Mouse (Mus musculus): Measurements from ENCODE around the gene Ttn. TPM values are rescaled to one million over a fixed set of nuclear protein-coding genes. Genes with fewer than 3 reads are reported as not detected.
"Not testable (repeated sequence)": the region's sequence is repeated elsewhere in the genome, so short reads cannot be mapped to it uniquely, and the experiment has no call there.

Gene Ttn
- total RNA-seq (2021): 1,000 to 10,000 TPM; 3,850 to 4,932 TPM
- long read RNA-seq, experiment 1, partial matches to known transcripts: 102 of 160 reads
- long read RNA-seq, experiment 1, other reads (novel, unspliced or antisense): 57 of 160 reads
- long read RNA-seq, experiment 2, partial matches to known transcripts: 137 of 216 reads
- long read RNA-seq, experiment 2, other reads (novel, unspliced or antisense): 79 of 216 reads

DNA sequence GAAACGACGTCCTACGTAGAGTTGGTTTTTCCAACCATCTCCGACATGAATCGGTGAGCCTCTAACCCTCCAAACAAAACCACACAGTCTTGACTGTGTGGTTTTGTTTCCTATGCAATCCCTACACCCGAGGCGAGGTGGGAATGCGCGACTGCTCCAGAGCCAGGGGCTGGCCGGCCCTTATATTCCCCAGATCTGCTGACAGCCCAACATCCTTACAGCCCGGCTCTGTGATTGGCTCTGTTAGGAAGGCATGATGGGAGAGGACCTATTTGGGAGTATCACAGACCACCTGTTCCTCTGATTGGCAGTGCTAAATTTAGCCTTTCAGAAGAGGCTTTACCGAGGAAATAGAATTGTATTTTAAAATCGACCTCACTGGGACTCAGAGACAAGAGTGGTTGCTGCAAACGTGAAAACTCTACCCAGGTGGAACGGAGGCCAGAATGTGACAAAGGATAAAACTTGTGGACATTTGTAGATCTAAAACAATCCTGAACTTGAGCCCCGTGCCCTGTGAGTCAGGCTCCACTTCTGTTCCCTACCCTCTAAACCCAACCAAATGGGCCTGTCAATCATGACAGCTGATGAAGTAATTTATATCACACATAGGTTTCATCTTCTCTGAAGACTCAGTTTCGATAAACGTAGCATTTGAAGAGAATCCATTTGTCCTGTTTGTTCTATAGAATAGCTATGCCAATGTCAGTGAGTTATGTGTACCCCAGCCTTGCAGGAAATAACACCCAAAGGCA, at the start of gene Ttn:
Gene Ttn, minus strand, starts transcription at position 157 of the 755 bp plus-strand sequence.
- peak in 1 of 2 experiments; percentile 38 for DNase-seq (ENCODE audit: low spot score in 2 of 2)

DNA sequence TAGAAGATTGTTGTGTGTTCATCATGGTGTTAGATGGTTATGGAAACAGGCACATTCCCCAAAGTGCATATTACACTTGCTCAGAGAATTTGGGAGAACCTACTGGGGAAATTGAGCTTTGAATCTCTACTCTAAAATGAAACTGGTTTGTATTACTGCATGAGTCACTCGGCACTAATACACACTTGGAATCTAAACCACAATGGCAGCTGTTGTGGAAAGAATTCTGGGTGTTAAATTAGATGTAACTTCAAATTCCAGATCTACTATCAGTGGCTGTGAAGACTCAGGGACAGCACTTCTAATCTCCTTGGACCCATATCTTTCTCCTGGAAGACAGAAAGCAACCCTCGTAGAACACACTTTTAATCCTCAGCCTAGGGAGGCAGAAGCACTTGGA, 38.3 kb upstream of the Ttn start:
- no peak for DNase-seq (ENCODE audit: low spot score in 2 of 2)

DNA sequence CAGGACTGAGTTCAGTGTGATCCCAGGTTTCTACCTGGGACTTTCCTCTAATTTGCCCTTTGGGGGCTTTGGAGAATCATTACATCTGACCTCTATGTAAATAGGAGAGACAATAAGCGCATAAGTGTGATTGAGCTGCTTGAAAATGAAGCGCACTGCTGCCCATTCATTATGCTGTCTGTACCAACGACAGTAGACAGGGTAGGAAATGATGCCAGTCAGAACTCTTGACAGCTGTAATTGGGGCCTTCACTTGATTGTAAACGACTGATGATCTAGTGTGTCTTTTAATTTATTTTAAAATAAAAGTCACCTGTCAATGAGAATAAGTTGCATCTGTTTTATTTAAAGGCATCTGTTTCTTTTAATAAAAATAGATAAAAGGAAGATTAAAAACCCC, 35.4 kb upstream of the Ttn start:
- no peak for DNase-seq (ENCODE audit: low spot score in 2 of 2)

DNA sequence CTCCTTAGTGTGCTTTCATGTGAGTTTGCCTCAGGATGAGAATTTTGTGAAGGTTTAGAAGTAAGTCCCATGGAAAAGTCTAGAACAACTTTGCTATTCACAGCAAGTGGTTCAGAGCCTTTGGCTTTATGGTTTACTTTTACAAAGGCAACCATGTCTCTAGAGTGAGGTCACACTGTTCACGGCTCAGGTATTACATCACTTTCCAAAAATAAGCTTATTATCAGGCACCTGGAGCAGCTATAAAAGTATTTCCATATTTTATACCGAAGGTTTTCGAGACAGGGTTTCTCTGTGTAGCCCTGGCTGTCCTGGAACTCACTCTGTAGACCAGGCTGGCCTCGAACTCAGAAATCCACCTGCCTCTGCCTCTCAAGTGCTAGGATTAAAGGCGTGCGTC, 31.1 kb upstream of the Ttn start:
- not testable (repeated sequence) for DNase-seq (ENCODE audit: low spot score in 2 of 2)

DNA sequence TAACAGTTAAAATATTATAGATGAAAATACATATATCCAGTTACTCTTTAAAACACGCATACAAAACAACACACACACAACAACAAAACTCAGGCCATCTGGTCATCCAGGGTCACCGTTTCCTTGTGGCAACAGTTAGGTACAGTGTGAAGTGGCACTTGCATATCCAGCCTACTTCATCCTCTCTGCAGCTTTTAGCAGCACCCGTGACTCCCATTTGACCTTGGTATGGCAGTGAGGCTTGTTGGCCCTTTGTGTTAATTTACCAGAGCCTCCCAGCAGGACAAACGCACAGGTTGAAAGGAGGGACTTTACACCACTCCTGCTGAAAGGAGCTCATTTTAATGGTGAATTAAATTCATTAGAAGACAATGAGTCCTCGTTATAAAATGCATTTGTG, 29.6 kb upstream of the Ttn start:
- no peak for DNase-seq (ENCODE audit: low spot score in 2 of 2)

DNA sequence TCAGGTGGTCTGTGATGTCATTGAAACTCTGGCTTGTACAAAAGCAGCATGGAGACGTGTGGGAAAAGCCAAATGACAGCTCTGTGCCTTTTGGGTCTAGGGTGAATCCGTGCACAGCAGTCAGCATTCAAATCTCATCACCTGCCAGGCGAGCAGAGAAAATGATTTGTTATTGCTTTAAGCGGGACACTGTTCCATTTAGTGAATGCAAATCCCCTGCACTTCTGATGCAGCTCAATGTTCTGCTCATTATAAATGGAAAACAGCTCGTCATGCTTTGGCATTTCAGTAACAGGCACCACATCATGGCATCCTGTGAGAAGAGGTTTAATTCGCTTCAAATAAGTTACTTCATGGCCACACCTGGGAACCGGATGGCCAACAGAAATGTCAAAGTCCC, 24.7 kb upstream of the Ttn start:
- DNase-seq (ENCODE audit: low spot score in 2 of 2): no peak

DNA sequence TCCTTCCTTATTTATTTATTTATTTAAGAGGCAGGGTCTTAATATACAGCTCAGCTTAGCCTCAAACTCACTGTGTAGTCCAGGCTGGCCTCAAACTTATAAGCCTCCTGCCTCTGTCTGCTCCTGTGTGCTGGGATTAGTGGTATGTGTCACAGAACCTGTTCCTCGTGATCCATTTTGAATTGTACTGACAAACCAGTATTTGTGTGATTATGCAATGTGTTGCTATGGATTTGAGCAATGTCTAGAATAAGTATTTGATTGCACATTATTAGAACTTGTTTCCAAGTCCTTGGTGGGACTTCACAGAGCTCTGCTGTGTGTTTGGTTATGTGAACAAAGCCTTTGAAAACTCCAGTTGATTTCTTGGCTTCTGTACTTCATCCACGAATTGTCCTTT, 20.8 kb upstream of the Ttn start:
- DNase-seq (ENCODE audit: low spot score in 2 of 2): no peak

DNA sequence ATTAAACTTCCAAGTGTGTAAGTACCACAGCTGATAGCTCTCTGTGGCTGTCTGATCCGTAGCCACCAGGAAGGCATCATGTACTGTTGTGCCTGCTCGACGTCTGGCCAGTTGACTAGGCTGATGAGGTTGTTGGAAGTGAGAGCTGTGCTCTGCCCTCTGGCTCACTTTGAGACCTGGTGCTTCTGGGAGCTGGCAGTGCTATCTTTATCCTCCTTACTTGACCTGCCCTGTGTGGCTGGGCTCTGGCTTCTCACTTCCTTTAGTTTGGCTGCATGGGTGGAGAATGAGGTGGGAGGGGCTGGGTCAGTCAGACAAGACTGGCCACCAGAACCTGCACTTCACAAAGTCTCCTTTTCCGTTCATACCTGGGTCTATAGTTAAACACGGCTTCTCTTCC, 16.0 kb upstream of the Ttn start:
- DNase-seq (ENCODE audit: low spot score in 2 of 2): no peak

DNA sequence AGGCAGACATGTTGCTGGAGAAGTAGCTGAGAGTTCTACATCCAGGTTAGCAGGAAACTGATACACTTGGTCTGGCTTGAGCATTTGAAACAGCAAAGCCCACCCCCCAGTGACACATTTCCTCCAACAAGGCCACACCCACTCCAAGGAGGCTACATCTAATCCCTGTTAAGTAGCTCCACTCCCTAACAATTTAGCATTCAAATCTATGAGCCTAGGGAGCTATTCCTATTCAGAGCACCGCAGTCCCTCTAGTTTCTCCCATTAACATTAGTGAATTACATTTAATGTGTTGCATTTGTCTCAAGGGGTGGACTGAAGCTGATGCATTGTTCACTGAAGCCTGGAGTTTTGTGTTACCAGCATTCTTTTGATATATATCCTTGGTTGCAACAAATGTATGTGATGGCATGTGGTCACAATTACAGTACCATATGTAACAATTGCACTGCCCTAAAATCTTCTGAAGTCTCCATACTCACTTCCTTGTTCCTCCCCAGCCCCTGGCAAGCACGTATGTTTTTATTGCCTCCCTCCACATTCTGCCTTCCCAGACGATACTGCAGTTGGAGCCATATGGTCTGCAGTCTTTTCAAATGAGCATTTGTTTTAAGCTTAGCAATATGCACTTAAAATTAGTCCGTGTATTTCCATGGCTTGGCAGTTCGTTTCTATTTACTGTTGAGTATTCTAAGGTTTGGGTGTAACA, 10.3 kb upstream of the Ttn start:
- DNase-seq (ENCODE audit: low spot score in 2 of 2): no peak

DNA sequence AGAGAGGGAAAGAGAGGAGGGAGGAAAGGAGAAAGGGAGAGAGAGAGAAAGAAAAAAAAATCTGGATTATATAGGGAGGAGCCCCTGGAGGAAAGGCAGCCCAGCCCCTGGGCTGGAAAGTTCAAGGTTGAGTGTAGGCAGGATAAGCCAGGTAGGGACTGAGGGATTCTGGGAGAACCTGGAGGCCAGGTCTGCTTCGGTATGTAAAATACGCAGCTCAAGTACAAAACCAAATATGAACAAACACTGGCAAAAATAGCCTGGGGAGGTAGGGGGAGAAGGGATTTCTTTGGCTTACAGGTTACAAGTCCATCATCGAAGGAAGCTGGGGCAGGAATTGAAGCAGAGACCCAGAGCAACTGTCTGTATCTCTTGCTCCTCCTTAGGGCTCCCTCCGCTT, 5.0 kb upstream of the Ttn start:
- no peak for DNase-seq (ENCODE audit: low spot score in 2 of 2)

DNA sequence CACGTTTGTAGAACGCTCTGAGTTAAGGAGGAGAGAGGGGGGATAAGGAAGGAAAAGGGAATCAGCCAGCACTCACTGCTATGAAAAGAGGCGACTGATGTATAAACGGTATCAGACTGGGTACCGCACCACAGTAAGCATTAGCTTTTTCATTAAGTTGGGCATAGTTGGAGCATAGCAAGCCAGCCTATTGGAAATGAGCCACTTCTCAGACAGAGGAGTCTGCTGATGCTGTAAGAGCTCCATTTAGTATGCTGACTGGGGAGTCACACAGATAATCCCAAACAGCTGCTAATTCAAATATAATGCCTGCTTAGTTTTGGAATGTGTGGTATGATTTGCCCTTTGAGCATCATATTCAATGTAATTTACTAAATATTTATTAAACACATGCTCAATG, 2.0 kb upstream of the Ttn start:
- no peak for DNase-seq (ENCODE audit: low spot score in 2 of 2)

DNA sequence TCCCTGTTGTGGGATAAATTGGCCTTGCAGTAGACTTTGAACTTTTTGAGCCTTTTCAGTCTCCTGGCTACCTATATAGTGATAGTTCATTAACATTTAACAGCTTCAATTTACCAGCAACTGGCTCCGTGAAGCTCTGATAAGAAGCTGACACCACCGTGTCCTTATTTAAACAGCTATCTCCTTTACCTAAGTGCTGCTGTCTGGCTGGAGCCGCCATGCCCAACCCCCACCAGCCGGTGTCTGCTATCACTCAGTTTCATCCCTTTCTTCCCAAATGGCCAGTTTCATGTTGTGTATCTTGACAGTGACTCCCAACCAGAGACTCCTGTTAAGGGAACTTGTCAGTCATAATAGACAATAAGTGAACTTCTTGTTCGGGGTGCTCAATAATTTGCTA, 1.3 kb upstream of the Ttn start:
- DNase-seq (ENCODE audit: low spot score in 2 of 2): no peak

DNA sequence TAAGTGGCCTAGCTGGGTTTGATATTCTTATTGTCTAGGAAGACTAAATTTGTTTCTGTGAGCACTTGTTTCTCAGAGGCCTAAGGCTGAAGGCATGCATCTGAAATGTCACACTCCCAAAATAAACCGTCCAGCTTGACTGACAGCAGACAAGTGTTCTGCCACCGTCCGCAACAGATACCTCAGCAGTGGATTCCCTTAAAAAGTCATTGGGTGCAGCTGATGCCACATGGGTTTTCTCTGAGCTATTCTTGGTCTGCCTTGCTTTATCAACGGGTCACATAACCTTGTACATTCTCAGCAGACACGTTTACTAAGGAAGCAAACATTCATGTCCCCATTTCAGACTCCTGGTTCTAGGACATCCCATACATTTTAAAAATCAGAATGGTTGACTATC, 630 bp downstream of the Ttn start:
- no peak for DNase-seq (ENCODE audit: low spot score in 2 of 2)

DNA sequence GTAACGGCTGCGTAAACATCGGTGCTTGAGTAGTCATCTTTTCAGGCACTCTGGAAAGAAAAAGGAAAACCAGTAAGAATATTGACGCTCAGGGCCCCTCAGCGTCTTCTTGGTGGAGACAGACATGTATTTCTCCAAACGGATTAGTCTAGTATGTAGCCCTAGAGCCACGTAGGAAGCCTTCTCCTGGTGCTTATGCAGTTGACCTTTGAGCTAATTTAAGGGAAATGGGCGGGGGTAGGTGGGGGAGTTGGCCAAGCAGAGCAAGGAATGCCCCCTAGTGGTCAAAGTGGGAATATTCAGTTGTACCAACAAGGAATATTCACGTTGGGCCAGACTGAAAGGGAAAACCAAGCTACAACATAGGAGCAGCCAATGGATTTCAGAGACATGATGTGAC, 2.2 kb downstream of the Ttn start:
- no peak for DNase-seq (ENCODE audit: low spot score in 2 of 2)

DNA sequence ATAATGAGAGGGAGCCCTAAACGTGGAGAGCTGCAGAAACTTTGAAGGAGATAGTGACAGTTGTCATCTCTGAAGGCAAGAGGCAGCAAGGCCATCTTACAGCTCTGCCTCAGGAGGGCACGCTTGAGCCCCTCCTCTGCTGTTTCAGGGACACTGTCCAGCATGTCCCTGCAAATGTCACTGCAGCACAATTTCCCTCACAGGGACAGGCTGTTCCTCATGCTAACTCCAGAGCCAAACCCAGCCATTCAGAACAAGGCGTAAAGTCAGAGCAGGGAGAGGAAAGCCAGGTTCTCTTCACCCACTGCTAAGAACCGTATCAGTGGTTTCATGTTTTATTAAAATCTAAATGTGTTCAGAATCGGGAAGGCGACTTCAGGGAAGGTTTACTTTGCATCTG, 4.7 kb downstream of the Ttn start:
- DNase-seq (ENCODE audit: low spot score in 2 of 2): no peak

DNA sequence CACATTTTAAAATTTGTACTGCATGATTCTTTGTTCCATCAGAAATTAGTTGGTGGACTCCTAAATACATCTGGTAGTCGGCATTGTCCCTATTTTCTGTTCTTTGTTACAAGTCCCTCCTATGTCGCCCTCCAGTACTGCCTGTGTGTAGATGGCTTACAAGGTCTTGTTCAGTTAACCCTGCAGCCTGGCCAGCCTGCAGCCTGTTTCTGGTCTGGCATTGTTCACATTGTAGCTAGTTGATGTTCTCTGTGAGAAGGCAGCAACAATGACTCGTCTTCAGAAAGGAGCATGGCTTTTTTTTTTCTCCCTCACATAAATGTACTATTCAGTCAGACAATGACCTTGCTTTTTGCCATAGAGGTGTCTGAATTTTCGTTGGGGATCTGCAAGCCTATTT, 10.3 kb downstream of the Ttn start:
- no peak for DNase-seq (ENCODE audit: low spot score in 2 of 2)

DNA sequence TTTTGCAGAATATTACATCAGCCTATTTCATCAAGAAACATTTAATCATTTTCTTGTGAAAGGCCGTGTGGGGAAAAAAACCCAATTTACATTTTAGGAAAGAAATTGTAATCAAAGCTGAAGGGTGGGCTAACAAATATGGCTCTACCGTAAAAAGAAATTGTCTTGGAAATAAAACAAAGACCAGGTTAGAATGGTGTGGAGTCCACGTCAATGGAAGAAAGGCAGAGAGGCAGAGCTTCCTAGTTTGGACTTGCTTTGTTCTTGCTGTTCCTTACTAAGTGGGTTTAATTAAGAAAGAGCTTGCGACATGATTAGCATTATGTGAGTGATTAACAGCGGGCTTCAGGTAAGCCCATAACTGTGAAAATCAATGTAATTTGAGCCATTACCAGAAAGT, 11.3 kb downstream of the Ttn start:
- DNase-seq (ENCODE audit: low spot score in 2 of 2): no peak

DNA sequence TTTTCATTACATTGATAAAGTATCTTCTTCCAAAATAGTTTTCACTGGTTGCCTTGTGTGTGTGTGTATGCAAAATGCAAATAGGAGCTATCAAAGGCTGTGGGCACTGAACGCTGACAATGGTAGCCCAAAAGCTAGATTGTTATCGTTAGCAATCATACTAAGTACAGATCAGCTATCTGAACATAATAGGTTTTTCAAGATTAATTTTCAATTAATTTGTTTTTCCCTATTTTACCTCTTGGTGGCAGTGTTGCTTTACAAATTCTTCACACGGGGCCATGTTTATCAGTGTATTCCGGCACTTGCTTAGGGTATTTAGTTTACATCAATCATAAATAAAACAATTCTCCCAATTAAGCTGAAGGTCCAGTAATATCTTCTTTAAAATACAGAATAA, 11.7 kb downstream of the Ttn start:
- DNase-seq (ENCODE audit: low spot score in 2 of 2): no peak

DNA sequence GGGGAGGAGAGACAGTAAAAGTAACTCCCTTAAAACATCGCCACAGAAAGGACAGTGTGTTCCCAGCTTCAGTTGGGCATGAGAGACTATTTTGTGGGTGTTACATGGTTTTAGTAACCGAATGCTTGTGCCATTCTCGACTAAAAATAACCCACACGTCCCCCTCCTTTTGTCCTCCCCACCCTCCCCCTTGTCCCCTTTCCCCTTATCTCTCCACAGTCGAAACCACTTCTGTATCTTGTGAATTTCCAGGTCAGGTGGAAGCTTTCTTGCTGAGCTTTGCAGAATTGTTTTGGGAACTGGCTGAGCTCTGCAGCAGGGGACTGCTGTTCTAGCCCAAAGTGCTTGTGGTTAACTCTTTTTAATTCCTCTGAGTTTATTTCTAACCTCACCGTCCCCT, 12.1 kb downstream of the Ttn start:
- DNase-seq (ENCODE audit: low spot score in 2 of 2): no peak

DNA sequence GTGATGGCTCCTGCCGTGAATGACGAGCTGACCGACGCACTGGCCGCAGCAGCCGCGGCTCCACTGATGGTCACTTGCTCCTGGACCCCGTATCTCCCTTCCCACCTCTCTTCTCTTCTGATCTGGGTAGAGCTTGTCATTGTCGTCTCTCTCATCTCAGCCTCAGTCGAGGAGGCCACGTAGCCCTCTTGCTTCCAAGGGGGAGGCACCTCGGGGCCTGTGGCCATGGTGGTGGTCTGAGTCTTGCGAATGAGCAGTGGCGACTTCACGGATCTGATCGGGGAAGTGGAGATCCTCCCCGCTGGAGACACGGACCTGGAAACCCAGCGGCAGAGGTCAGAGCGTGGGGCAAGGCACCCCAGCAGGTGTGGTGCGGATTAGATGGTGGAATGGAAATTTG, 12.7 kb downstream of the Ttn start:
- no peak for DNase-seq (ENCODE audit: low spot score in 2 of 2)

DNA sequence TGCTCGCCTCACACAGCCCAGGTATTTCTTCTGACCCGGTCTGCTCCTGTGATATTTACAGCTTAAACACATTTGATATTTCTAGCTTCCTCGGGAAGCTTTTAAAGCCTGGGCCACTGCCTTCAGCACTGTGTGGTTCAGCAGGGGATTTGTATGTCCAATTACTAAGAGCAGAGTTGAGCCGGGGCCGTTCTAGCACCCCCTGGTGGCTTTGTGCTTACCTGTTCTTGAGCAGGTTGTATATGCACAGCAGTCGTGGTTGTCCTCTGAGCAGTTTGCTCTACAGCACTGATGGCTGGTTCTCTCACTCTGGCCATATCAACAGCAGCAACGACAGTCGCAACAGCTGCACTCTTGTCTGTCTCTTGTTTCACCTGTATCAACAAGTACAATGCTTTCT, 13.4 kb downstream of the Ttn start:
- DNase-seq (ENCODE audit: low spot score in 2 of 2): peak; percentile 49 to 70

DNA sequence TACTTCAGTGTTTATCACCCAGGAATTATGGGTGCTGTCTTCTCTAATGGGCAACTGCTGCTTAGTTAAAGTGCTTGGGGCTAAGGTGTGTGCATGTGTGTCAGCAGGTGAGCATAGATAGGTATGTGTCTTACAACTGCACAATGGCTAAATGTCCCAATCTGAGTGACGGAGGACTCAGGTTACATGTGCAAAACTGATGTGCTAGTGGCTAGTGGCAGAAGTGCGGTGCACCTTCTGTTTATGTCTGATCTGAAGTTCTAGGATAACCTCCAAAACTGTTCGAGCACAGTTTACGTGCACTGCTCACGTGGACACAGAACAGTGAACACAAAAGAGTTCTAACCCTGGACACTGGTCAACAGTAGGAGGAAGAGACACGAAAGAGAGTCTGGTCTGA, 15.8 kb downstream of the Ttn start:
- DNase-seq (ENCODE audit: low spot score in 2 of 2): no peak

DNA sequence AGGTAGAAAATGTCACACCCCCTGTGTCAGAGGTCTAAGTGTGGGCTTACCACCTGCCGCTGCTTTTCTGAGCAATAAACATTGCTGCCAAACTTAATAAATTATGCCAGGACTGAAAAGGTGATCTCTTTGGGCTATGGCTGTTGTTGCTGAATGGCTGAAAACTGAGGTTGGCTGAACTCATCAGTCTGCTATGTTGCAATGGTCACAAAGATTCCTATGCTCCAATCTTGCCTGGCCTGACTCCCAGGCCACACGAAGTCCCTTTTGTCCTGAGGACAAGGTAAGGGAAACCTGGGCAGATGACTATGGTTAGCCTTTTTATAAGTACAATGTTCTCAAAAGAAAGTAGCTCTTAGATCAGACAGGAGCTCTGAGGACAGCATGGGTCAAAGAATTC, 16.3 kb downstream of the Ttn start:
- DNase-seq (ENCODE audit: low spot score in 2 of 2): no peak
